Mouse (Mus musculus): ENCODE measurements at regions not wholly inside any gene's neighbourhood (a gene's known extent, or its start where the extent isn't known, plus 50 kb on each side); places are given as distances from the start of the nearest gene placed in this dataset.

DNA sequence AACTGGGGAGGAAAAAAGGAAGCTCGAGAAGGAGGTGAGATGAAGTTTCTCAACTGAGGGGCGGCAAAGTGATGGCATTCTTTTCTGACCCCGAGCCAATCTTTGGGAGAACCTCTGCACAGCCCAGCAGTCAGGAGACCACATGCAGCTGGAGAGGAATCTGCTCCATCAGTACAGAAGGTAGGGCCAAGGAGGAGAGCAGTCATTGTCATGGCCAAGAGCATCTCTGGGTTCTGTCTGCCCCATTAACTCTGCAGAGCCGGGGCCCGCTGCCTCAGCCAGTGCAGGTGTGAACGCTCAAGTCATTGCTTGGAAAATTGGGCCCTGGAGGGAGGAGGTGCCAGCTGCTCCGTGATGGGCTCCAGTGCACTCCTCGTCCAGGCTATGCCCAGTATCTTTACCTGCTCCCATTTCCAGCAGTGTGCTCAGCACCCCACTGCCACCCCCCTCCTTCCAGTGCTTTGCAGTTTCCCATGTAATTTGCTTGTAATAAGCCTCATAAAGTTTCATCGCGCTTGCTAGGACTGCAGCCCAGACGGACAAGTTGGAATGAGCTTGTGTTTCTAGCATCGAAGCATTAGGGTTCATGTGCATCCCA lies 162.1 kb downstream of the Brinp2 start:
- no peak for ATAC-seq (replicated peaks)
- H3K9ac ChIP-seq (replicated peaks) = no peak overlapping the region
- H3K27me3 ChIP-seq = no peaks in the 10 kb centered on the region
- H3K4me1 ChIP-seq = peaks cover 8% of the 10 kb centered on the region
- no peak overlapping the region for H3K4me2 ChIP-seq (replicated peaks)
- no peaks in the 10 kb centered on the region for H3K9me3 ChIP-seq
- no peaks in the 10 kb centered on the region for H3K36me3 ChIP-seq
- no peak overlapping the region for H3K4me3 ChIP-seq
- 82% methylated on average over 12 of the region's 12 CpGs for WGBS
- H3K27ac ChIP-seq (replicated peaks) = no peak overlapping the region

Measured in forebrain, embryonic 15.5 days (tissue).